Mouse (Mus musculus) embryonic facial prominence, embryonic 14.5 days (tissue): ENCODE measurements at regions not wholly inside any gene's neighbourhood (a gene's known extent, or its start where the extent isn't known, plus 50 kb on each side); places are given as distances from the start of the nearest gene placed in this dataset.
A peak's percentile ranks its signal among the peaks of the same experiment; 100 is the strongest.

Experiments used
- ATAC-seq: fragments of 200-750 bp; cut with Nextera tagmentation; 2 replicates; pipeline ENCODE4 v1.8.0; 2017; ENCODE audit warnings: low read depth, moderate number of reproducible peaks, moderate TSS enrichment
- DNase-seq: peaks from one replicate; pipeline ENCODE4 v3.0.0-alpha.2; 2015; ENCODE audit warnings: low spot score
- H3K27ac ChIP-seq: fragments of 300-500 bp; sonication (generic); replicated peaks from 2 replicates; pipeline ENCODE4 v1.5.1; 2014; ENCODE audit warnings: low read depth, mild to moderate bottlenecking, low read length, moderate library complexity
- H3K27me3 ChIP-seq: fragments of 300-500 bp; sonication (generic); replicated peaks from 2 replicates; pipeline ENCODE4 v1.6.1; 2014; ENCODE audit warnings: low read length; ENCODE audit not compliant: control insufficient read depth, insufficient read depth
- H3K36me3 ChIP-seq: fragments of 300-500 bp; sonication (generic); 2 replicates; pipeline ENCODE4 v1.6.1; 2014; ENCODE audit warnings: low read length, mixed read lengths; ENCODE audit not compliant: control insufficient read depth, insufficient read depth
- H3K4me1 ChIP-seq: fragments of 300-500 bp; sonication (generic); 2 replicates; pipeline ENCODE4 v1.6.1; 2014; ENCODE audit warnings: antibody characterized with exemption, low read length; ENCODE audit not compliant: control insufficient read depth, insufficient read depth
- H3K4me2 ChIP-seq: fragments of 300-500 bp; sonication (generic); 2 replicates; pipeline ENCODE4 v1.6.1; 2014; ENCODE audit warnings: low read depth, mild to moderate bottlenecking, low read length, moderate library complexity, mixed read lengths
- H3K4me3 ChIP-seq: fragments of 300-500 bp; sonication (generic); 2 replicates; pipeline ENCODE4 v1.5.1; 2014; ENCODE audit warnings: low read depth, mild to moderate bottlenecking, low read length
- H3K9ac ChIP-seq: fragments of 300-500 bp; sonication (generic); 2 replicates; pipeline ENCODE4 v1.6.1; 2014; ENCODE audit warnings: low read depth, mild to moderate bottlenecking, low read length, moderate library complexity, mixed read lengths
- H3K9me3 ChIP-seq: fragments of 300-500 bp; sonication (generic); 2 replicates; pipeline ENCODE4 v1.6.1; 2016; ENCODE audit warnings: low read length; ENCODE audit not compliant: control insufficient read depth
- WGBS: fragments of 180-500 bp; shearing (Covaris S2); extraction: QIAGEN DNeasy Blood & Tissue Kit; methylation state at CpG from one replicate; pipeline ENCODE4 v1.1.7; 2014; 5-methylcytosine and 5-hydroxymethylcytosine counted together

DNA sequence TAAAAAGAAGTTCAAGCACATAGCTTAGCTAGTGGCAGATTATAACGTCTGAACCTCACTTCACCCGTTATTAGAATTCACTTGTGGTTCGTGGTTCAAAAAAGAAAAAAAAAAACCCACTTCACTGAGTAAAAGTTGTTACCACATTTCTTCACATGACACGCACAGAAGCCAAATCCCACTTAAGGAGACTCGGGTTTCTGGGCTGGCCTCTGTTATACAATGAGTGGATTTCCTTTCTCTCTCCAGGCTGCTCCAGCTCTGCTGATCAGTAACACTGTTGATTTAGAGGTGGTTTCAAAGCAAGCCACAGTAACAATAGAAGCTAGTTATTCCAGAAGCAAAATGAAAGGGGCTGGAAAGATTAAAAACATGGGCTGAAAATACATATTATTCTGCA lies 147.4 kb downstream of the Rnd3 start:
- H3K9ac ChIP-seq: no peak overlapping the region
- H3K4me2 ChIP-seq: no peak overlapping the region
- no peak overlapping the region for H3K27ac ChIP-seq
- peaks cover 4% of the 10 kb centered on the region for H3K4me1 ChIP-seq
- 0 out of 2 replicates have a peak, but pooled peaks have one; percentile 62 for ATAC-seq
- H3K36me3 ChIP-seq: no peaks in the 10 kb centered on the region
- peak; percentile 86 for DNase-seq
- H3K9me3 ChIP-seq: no peaks in the 10 kb centered on the region
- no peak overlapping the region for H3K4me3 ChIP-seq
- 21% methylated on average over 5 of the region's 5 CpGs for WGBS
- H3K27me3 ChIP-seq: no peaks in the 10 kb centered on the region

GRCm38 (mm10) chr2:50983883-50984410 lies 165.0 kb downstream of the Rnd3 start:
- Histone ChIP-seq H3K27ac (no peak overlapping the region), H3K27me3 (no peaks in the 10 kb centered on the region), H3K4me3 (no peak overlapping the region), H3K9me3 (no peaks in the 10 kb centered on the region), H3K9ac (no peak overlapping the region), H3K36me3 (no peaks in the 10 kb centered on the region), H3K4me1 (no peaks in the 10 kb centered on the region), H3K4me2 (no peak overlapping the region)
- no peak for DNase-seq
- ATAC-seq: no peak
- WGBS: 75% methylated on average over 2 of the region's 2 CpGs

DNA sequence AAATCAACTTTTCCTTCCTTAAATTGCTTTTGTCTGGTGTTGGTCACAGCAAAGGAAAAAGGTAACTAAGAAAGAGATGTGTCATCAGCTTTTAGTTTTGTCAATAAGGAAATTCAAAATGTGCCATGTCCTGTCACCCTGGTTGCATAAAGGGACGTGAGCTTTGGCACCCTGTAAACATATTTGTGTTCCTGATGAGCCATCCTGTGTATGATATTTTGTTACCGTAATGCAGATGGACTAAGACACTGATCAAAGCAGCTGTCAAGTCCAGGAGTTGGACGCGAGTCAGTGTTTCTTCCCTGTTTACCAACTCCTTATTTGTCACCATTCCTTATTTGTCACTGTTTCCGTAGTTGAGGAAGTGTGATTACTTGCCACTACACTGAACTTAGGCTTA lies 166.3 kb downstream of the Rnd3 start:
- Histone ChIP-seq H3K4me2 (no peak overlapping the region), H3K36me3 (no peaks in the 10 kb centered on the region), H3K9me3 (no peaks in the 10 kb centered on the region), H3K27ac (no peak overlapping the region), H3K4me3 (no peak overlapping the region), H3K27me3 (no peaks in the 10 kb centered on the region), H3K4me1 (no peaks in the 10 kb centered on the region), H3K9ac (no peak overlapping the region)
- ATAC-seq (no peak), DNase-seq (no peak)
- whole genome bisulfite sequencing: 84% methylated on average over 5 of the region's 5 CpGs

- H3K4me1 ChIP-seq: no peaks in the 10 kb centered on the region
- H3K9me3 ChIP-seq: no peaks in the 10 kb centered on the region
- no peak overlapping the region for H3K27ac ChIP-seq
- H3K4me2 ChIP-seq: no peak overlapping the region
- H3K9ac ChIP-seq: no peak overlapping the region
- ATAC-seq (no peak), DNase-seq (no peak)
- WGBS: 57% methylated on average over 1 of the region's 1 CpGs
- H3K4me3 ChIP-seq: no peak overlapping the region
- H3K36me3 ChIP-seq: no peaks in the 10 kb centered on the region
- H3K27me3 ChIP-seq: no peaks in the 10 kb centered on the region
Measured at GRCm38 (mm10) chr2:50978356-50978755, 170.6 kb downstream of the Rnd3 start.

GRCm38 (mm10) chr2:50971131-50971825 lies 177.6 kb downstream of the Rnd3 start:
- H3K27ac ChIP-seq: peak overlapping the region; percentile 40; the same call in 1 of the 2 replicates
- ATAC-seq (peak; percentile 83), DNase-seq (peak; percentile 77)
- no peaks in the 10 kb centered on the region for H3K27me3 ChIP-seq
- peak overlapping the region; percentile 38 for H3K4me2 ChIP-seq
- no peaks in the 10 kb centered on the region for H3K36me3 ChIP-seq
- H3K9me3 ChIP-seq: no peaks in the 10 kb centered on the region
- peak overlapping the region; percentile 43 for H3K9ac ChIP-seq
- H3K4me1 ChIP-seq: peaks cover 10% of the 10 kb centered on the region; the same call in 1 of the 2 replicates
- WGBS: 11% methylated on average over 14 of the region's 14 CpGs
- H3K4me3 ChIP-seq: no peak overlapping the region

- no peak overlapping the region for H3K27ac ChIP-seq
- H3K4me1 ChIP-seq: peaks cover 10% of the 10 kb centered on the region; the same call in 1 of the 2 replicates
- no peak overlapping the region for H3K4me2 ChIP-seq
- 68% methylated on average over 4 of the region's 4 CpGs for WGBS
- no peaks in the 10 kb centered on the region for H3K27me3 ChIP-seq
- no peaks in the 10 kb centered on the region for H3K9me3 ChIP-seq
- DNase-seq: peak; percentile 24
- ATAC-seq: no peak
- no peak overlapping the region for H3K9ac ChIP-seq
- H3K4me3 ChIP-seq: no peak overlapping the region
- H3K36me3 ChIP-seq: no peaks in the 10 kb centered on the region
Measured at GRCm38 (mm10) chr2:50968382-50968781, 180.5 kb downstream of the Rnd3 start.

DNA sequence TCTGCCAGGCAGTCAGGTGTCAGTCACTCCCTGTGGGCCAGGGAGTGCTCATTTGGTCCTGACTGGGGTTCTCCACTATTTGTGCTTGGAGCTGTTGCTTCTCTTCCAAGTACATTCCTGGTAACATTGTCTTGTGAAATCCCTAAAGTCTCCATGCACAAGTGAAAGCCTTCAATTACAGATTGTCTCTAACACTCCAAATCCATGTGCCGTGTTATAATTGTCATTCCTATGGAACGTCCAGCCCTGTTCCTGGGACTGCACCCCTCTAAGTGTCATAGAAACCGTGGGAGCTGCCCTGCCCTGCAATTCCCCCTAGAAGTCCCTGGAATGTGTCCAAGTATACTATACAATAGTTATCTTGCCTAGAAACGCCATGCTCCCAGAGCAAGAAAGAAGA lies 181.1 kb downstream of the Rnd3 start:
- Histone ChIP-seq H3K27ac (no peak overlapping the region), H3K9me3 (no peaks in the 10 kb centered on the region), H3K4me2 (no peak overlapping the region), H3K4me1 (peaks cover 10% of the 10 kb centered on the region; the same call in 1 of the 2 replicates), H3K36me3 (no peaks in the 10 kb centered on the region), H3K9ac (no peak overlapping the region), H3K27me3 (no peaks in the 10 kb centered on the region), H3K4me3 (no peak overlapping the region)
- ATAC-seq (peak; percentile 64), DNase-seq (peak; percentile 56)
- WGBS: 46% methylated on average over 4 of the region's 4 CpGs

- H3K9me3 ChIP-seq: no peaks in the 10 kb centered on the region
Measured at GRCm38 (mm10) chr2:50967133-50967532, 181.8 kb downstream of the Rnd3 start.

More at GRCm38 (mm10) chr2:50967133-50967532, 181.8 kb downstream of the Rnd3 start:
- 68% methylated on average over 4 of the region's 4 CpGs for WGBS
- Histone ChIP-seq H3K36me3 (no peaks in the 10 kb centered on the region), H3K27ac (no peak overlapping the region), H3K4me1 (peaks cover 10% of the 10 kb centered on the region; the same call in 1 of the 2 replicates), H3K27me3 (no peaks in the 10 kb centered on the region), H3K4me2 (no peak overlapping the region), H3K4me3 (no peak overlapping the region), H3K9ac (no peak overlapping the region)
- DNase-seq: no peak
- no peak for ATAC-seq
